Mouse (Mus musculus): Measurements from ENCODE around the gene Spata16.
"Not testable (repeated sequence)": the region's sequence is repeated elsewhere in the genome, so short reads cannot be mapped to it uniquely, and the experiment has no call there.

Gene Spata16

GRCm38 (mm10) chr3:26637402-26637801 lies at the start of gene Spata16:
Gene Spata16 (plus strand): TSS chr3:26637620.
- CTCF ChIA-PET = interaction anchor here in 3 of 4 experiments (0.6 kb wide), 3 partner anchors 28 to 419 kb away, joined by 4 to 9 read pairs (median 6); no protein-coding TSS in a partner anchor

GRCm38 (mm10) chr3:26604861-26605260 lies 32.6 kb upstream of the Spata16 start:
- ChIA-PET CTCF (no interaction called here), POLR2A (no interaction called here)

More at GRCm38 (mm10) chr3:26637402-26637801, at the start of gene Spata16:
- POLR2A ChIA-PET = interaction anchor here in 2 of 4 experiments (0.5 to 0.6 kb wide), 2 partner anchors 487 to 584 kb away, joined by 3 to 4 read pairs; no protein-coding TSS in a partner anchor

- ChIA-PET POLR2A (interaction anchor here in 1 of 4 experiments (1.8 kb wide), 1 partner anchor 547 kb away, joined by 6 read pairs; no protein-coding TSS in a partner anchor), CTCF (no interaction called here)
These were observed 28.9 kb upstream of the Spata16 start for GRCm38 (mm10) chr3:26608531-26608930.

- CTCF ChIA-PET = no interaction called here
- POLR2A ChIA-PET = no interaction called here
These were observed 1.8 kb downstream of the Spata16 start for GRCm38 (mm10) chr3:26639214-26639613.

GRCm38 (mm10) chr3:26639851-26640250 lies 2.4 kb downstream of the Spata16 start:
- POLR2A ChIA-PET = no interaction called here
- CTCF ChIA-PET = no interaction called here

GRCm38 (mm10) chr3:26640321-26641075 lies 3.1 kb downstream of the Spata16 start:
- CTCF ChIA-PET = no interaction called here
- POLR2A ChIA-PET = interaction anchor here in 1 of 4 experiments (0.6 kb wide), 1 partner anchor 195 kb away, joined by 3 read pairs; no protein-coding TSS in a partner anchor

GRCm38 (mm10) chr3:26641351-26642249 lies 4.2 kb downstream of the Spata16 start:
- CTCF ChIA-PET = no interaction called here
- POLR2A ChIA-PET = interaction anchor here in 1 of 4 experiments (0.6 kb wide), 1 partner anchor 202 kb away, joined by 3 read pairs; no protein-coding TSS in a partner anchor

GRCm38 (mm10) chr3:26644136-26644535 lies 6.7 kb downstream of the Spata16 start:
- POLR2A ChIA-PET = no interaction called here
- CTCF ChIA-PET = no interaction called here

GRCm38 (mm10) chr3:26646834-26647233 lies 9.4 kb downstream of the Spata16 start:
- ChIA-PET CTCF (no interaction called here), POLR2A (no interaction called here)

GRCm38 (mm10) chr3:26685832-26686231 lies 48.4 kb downstream of the Spata16 start:
- CTCF ChIA-PET = no interaction called here
- POLR2A ChIA-PET = no interaction called here

GRCm38 (mm10) chr3:26709492-26709891 lies 72.1 kb downstream of the Spata16 start:
- POLR2A ChIA-PET, CTCF ChIA-PET: not testable (repeated sequence)

GRCm38 (mm10) chr3:26727526-26727925 lies 90.1 kb downstream of the Spata16 start:
- ChIA-PET POLR2A (no interaction called here), CTCF (no interaction called here)

- POLR2A ChIA-PET = interaction anchor here in 1 of 4 experiments (0.5 kb wide), 1 partner anchor 567 kb away, joined by 3 read pairs; no protein-coding TSS in a partner anchor
- CTCF ChIA-PET = no interaction called here
These were observed 113.1 kb downstream of the Spata16 start for GRCm38 (mm10) chr3:26750492-26750891.

- ChIA-PET POLR2A (no interaction called here), CTCF (no interaction called here)
These were observed 115.0 kb downstream of the Spata16 start for GRCm38 (mm10) chr3:26752441-26752840.

GRCm38 (mm10) chr3:26793334-26794101 lies 156.1 kb downstream of the Spata16 start:
- CTCF ChIA-PET = interaction anchor here in 1 of 4 experiments (0.6 kb wide), 1 partner anchor 233 kb away, joined by 3 read pairs; no protein-coding TSS in a partner anchor

GRCm38 (mm10) chr3:26795851-26796538 lies 158.6 kb downstream of the Spata16 start:
- ChIA-PET CTCF (no interaction called here), POLR2A (no interaction called here)

More at GRCm38 (mm10) chr3:26793334-26794101, 156.1 kb downstream of the Spata16 start:
- POLR2A ChIA-PET = no interaction called here

- POLR2A ChIA-PET = no interaction called here
- CTCF ChIA-PET = no interaction called here
These were observed 159.5 kb downstream of the Spata16 start for GRCm38 (mm10) chr3:26796954-26797353.

- ChIA-PET POLR2A (no interaction called here), CTCF (no interaction called here)
These were observed 176.9 kb downstream of the Spata16 start for GRCm38 (mm10) chr3:26814307-26814706.

GRCm38 (mm10) chr3:26815764-26816163 lies 178.3 kb downstream of the Spata16 start:
- ChIA-PET CTCF (no interaction called here), POLR2A (no interaction called here)
